In genomic region chr3:107822499-107822898, GRCm38 (mm10) we compare ENCODE assay signal across 25 mouse cellular contexts. TPM values are rescaled to one million over a fixed set of nuclear protein-coding genes. Genes with fewer than 3 reads are reported as not detected.
"Had no signal": no experiment of that assay in that cellular context is flagged by ENCODE, and none has a peak within 500 bp of the region (broad histone marks: within the 10 kb centered on the region; RNA-seq: fewer than 3 reads in every experiment).

No protein-coding gene starts in this region.

- H3K4me3 ChIP-seq: layer of hippocampus, adult 2 months; limb, embryonic 10.5 days; limb, embryonic 13.5 days; liver, embryonic 13.5 days; midbrain, embryonic 13.5 days; neural tube, embryonic 12.5 days; neural tube, embryonic 15.5 days had no signal

- H3K4me1 ChIP-seq: midbrain, embryonic 13.5 days; neural tube, embryonic 12.5 days; neural tube, embryonic 15.5 days had no signal

- H3K27me3 ChIP-seq: limb, embryonic 13.5 days; liver, embryonic 13.5 days; midbrain, embryonic 13.5 days; neural tube, embryonic 12.5 days; neural tube, embryonic 15.5 days had no signal

- H3K36me3 ChIP-seq: limb, embryonic 10.5 days; limb, embryonic 13.5 days; liver, embryonic 13.5 days; midbrain, embryonic 13.5 days; neural tube, embryonic 12.5 days; neural tube, embryonic 15.5 days had no signal

- H3K9ac ChIP-seq: limb, embryonic 13.5 days; liver, embryonic 13.5 days; lung, embryonic 14.5 days; midbrain, embryonic 13.5 days; neural tube, embryonic 12.5 days; neural tube, embryonic 15.5 days had no signal

- H3K27ac ChIP-seq: layer of hippocampus, adult 2 months; limb, embryonic 13.5 days; liver, embryonic 13.5 days; macrophage; midbrain, embryonic 13.5 days; neural tube, embryonic 12.5 days; neural tube, embryonic 15.5 days had no signal

- H3K4me2 ChIP-seq: limb, embryonic 13.5 days; liver, embryonic 13.5 days; lung, embryonic 14.5 days; midbrain, embryonic 13.5 days; neural tube, embryonic 12.5 days; neural tube, embryonic 15.5 days had no signal

- H3K9me3 ChIP-seq: limb, embryonic 10.5 days; limb, embryonic 13.5 days; liver, embryonic 13.5 days; midbrain, embryonic 13.5 days; neural tube, embryonic 12.5 days; neural tube, embryonic 15.5 days had no signal

- DNase-seq: kidney, adult 2 months; kidney, postnatal 14 days; kidney, postnatal 4 days; layer of hippocampus, adult 9-11 months; liver; liver, embryonic 13.5 days; lung, embryonic 14.5 days; right cerebral cortex, postnatal 25 days; spleen, adult 18-20 months; thymus, adult 18-20 months; thymus, postnatal 36 days had no signal

RNA-seq across cellular contexts. Expression of gene Eps8l3, which starts 54.5 kb away (rescaled TPM):
- total RNA-seq: layer of hippocampus, adult 2 months; layer of hippocampus, postnatal 25 days; left cerebral cortex, adult 18-20 months; left cerebral cortex, postnatal 25 days; megakaryocyte, adult 5-6 weeks had no signal
- polyA plus RNA-seq: kidney, embryonic 16.5 days; limb, embryonic 10.5 days; liver, embryonic 13.5 days; lung, embryonic 14.5 days; lung, postnatal 0 days; macrophage; midbrain, embryonic 13.5 days; midbrain, embryonic 16.5 days; neural tube, embryonic 12.5 days; neural tube, embryonic 15.5 days had no signal
